In the genomic region with DNA sequence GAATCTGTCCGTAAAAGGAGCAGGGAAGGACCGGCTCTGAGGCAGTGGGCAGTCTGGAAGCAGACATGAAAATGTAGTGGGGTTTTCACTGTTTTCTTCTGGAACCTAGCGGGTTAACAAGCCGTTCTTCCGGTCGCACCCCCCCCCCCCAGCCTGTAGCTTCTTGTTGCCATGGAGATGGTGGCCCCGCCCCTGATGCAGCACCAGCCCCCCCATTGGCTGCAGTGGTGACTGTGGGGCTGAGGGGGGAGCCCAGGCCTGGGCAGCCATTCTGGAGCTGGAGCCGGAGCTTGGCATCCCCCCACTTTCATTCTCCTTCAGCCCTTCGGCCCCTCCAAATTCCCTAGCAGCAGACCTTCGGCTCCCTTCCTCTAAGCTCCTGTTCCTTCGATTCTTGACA, we compare ENCODE assay signal across 8 mouse cellular contexts. TPM values are rescaled to one million over a fixed set of nuclear protein-coding genes. Genes with fewer than 3 reads are reported as not detected.
DNase-seq lines count a peak whose midpoint lies in the region; ATAC-seq lines count a peak whose summit lies in the region.

No protein-coding gene starts in this region.

- peak overlapping the region; percentile 38 for H3K4me3 ChIP-seq in forebrain, embryonic 11.5 days (ENCODE audit: low read depth, low read length)

- H3K4me2 ChIP-seq in forebrain, embryonic 11.5 days (ENCODE audit: low read depth, low read length, severe bottlenecking): peak overlapping the region; percentile 65

- H3K9me3 ChIP-seq in forebrain, embryonic 11.5 days (ENCODE audit: control insufficient read depth, low read length): no peaks in the 10 kb centered on the region

- 0% methylated on average over 10 of the region's 11 CpGs for WGBS in forebrain, embryonic 11.5 days

- H3K36me3 ChIP-seq in forebrain, embryonic 11.5 days (ENCODE audit: control insufficient read depth, insufficient read depth, low read length): peaks cover 12% of the 10 kb centered on the region; the same call in 1 of the 2 replicates

- peak overlapping the region; percentile 62 for H3K27ac ChIP-seq in forebrain, embryonic 11.5 days (ENCODE audit: low read depth, low read length)

- ATAC-seq in forebrain, embryonic 11.5 days (replicated peaks; ENCODE audit: low FRiP score): peak; percentile 65
- ATAC-seq in hematopoietic stem cell, adult 5-6 weeks (replicated peaks in 1 of 2; ENCODE audit: insufficient read depth in 1 of 2, low FRiP score in 2 of 2, low TSS enrichment in 1 of 2, low read depth in 1 of 2, poor library complexity in 2 of 2, severe bottlenecking in 2 of 2): peak; percentile 54 to 58

- H3K27me3 ChIP-seq in forebrain, embryonic 11.5 days (ENCODE audit: control insufficient read depth, insufficient read depth, low read length): no peaks in the 10 kb centered on the region

- DNase-seq in urinary bladder, postnatal 14 days (ENCODE audit: low spot score): peak; percentile 72
- DNase-seq in urinary bladder, adult 2 months (ENCODE audit: low spot score): no peak
- DNase-seq in forebrain, embryonic 11.5 days (ENCODE audit: low spot score): peak; percentile 95
- DNase-seq in layer of hippocampus, adult 9-11 months: peak; percentile 89
- peak; percentile 94 for DNase-seq in lung, postnatal 10 days
- peak; percentile 80 for DNase-seq in retina, embryonic 14.5 days (ENCODE audit: low spot score)
- peak; percentile 83 for DNase-seq in thymus, postnatal 25 days

- H3K4me1 ChIP-seq in forebrain, embryonic 11.5 days (replicated peaks; ENCODE audit: control insufficient read depth, insufficient read depth, low read length): peaks cover 52% of the 10 kb centered on the region

- peak overlapping the region; percentile 68 for H3K9ac ChIP-seq in forebrain, embryonic 11.5 days (ENCODE audit: low read length)

RNA-seq across cellular contexts. Expression of gene Syngap1, which starts 10.4 kb away (rescaled TPM):
- 22.1 and 32.4 TPM in 2 replicates for polyA plus RNA-seq in urinary bladder, adult 2 months (2012; rRNA removed)
- polyA plus RNA-seq in forebrain, embryonic 11.5 days (2014; fragmentation: Nextera tagmentation; extraction: Ambion mirVana): 3.2 and 4.2 TPM in 2 replicates
- 3.9 and 9.6 TPM in 2 replicates for total RNA-seq in hematopoietic stem cell, adult 5-6 weeks (2017)

RNA-seq across cellular contexts. Expression of gene Cuta, which starts 12.0 kb away (rescaled TPM):
- 122 and 145 TPM in 2 replicates for polyA plus RNA-seq in urinary bladder, adult 2 months (2012; rRNA removed)
- polyA plus RNA-seq in forebrain, embryonic 11.5 days (2014; fragmentation: Nextera tagmentation; extraction: Ambion mirVana): 141 and 154 TPM in 2 replicates
- total RNA-seq in hematopoietic stem cell, adult 5-6 weeks (2017): 40.2 and 52.0 TPM in 2 replicates

RNA-seq across cellular contexts. Expression of gene Phf1, which starts 18.6 kb away (rescaled TPM):
- 51.2 and 65.3 TPM in 2 replicates for polyA plus RNA-seq in urinary bladder, adult 2 months (2012; rRNA removed)
- 4.5 and 4.9 TPM in 2 replicates for polyA plus RNA-seq in forebrain, embryonic 11.5 days (2014; fragmentation: Nextera tagmentation; extraction: Ambion mirVana)
- 8.3 and 10.3 TPM in 2 replicates for total RNA-seq in hematopoietic stem cell, adult 5-6 weeks (2017)

RNA-seq across cellular contexts. Expression of gene Zbtb9, which starts 21.6 kb away (rescaled TPM):
- 8.4 and 9.4 TPM in 2 replicates for polyA plus RNA-seq in urinary bladder, adult 2 months (2012; rRNA removed)
- polyA plus RNA-seq in forebrain, embryonic 11.5 days (2014; fragmentation: Nextera tagmentation; extraction: Ambion mirVana): 13.7 and 13.9 TPM in 2 replicates
- 27.6 and 27.8 TPM in 2 replicates for total RNA-seq in hematopoietic stem cell, adult 5-6 weeks (2017)

RNA-seq across cellular contexts. Expression of gene Kifc5b, which starts 34.5 kb away (rescaled TPM):
- polyA plus RNA-seq in urinary bladder, adult 2 months (2012; rRNA removed): 1.7 and 1.8 TPM in 2 replicates
- 11.1 and 11.3 TPM in 2 replicates for polyA plus RNA-seq in forebrain, embryonic 11.5 days (2014; fragmentation: Nextera tagmentation; extraction: Ambion mirVana)
- 4.9 and 16.0 TPM in 2 replicates for total RNA-seq in hematopoietic stem cell, adult 5-6 weeks (2017)
